In genomic region chr9:115456121-115456520, GRCm38 (mm10) we compare ENCODE assay signal across 30 mouse cellular contexts.
DNase-seq lines count a peak whose midpoint lies in the region; ATAC-seq lines count a peak whose summit lies in the region.
"Had no signal": no experiment of that assay in that cellular context is flagged by ENCODE, and none has a peak within 500 bp of the region (broad histone marks: within the 10 kb centered on the region; RNA-seq: fewer than 3 reads in every experiment).

No protein-coding gene starts in this region.

- peak overlapping the region; percentile 46; the same call in 1 of the 2 replicates for H3K27ac ChIP-seq in forebrain, embryonic 10.5 days
- no peak overlapping the region for H3K27ac ChIP-seq in forebrain, embryonic 14.5 days (ENCODE audit: low read depth, low read length)
- 0 out of 2 replicates have a peak overlapping the region, but pooled peaks have one; percentile 59 for H3K27ac ChIP-seq in liver, embryonic 15.5 days (replicated peaks)
- H3K27ac ChIP-seq in midbrain, embryonic 15.5 days, result no peak overlapping the region
- H3K27ac ChIP-seq: embryonic facial prominence, embryonic 10.5 days; embryonic facial prominence, embryonic 15.5 days; forebrain, embryonic 13.5 days; heart, adult 2 months; kidney, embryonic 15.5 days; limb, embryonic 12.5 days; neural tube, embryonic 15.5 days had no signal

- ATAC-seq in forebrain, embryonic 14.5 days, result no peak
- ATAC-seq in liver, embryonic 15.5 days (ENCODE audit: insufficient read depth), result peak; percentile 62
- ATAC-seq in midbrain, embryonic 15.5 days (replicated peaks), result no peak
- ATAC-seq: forebrain, embryonic 13.5 days; hindbrain, embryonic 16.5 days; lung, postnatal 0 days; Patski had no signal

- H3K36me3 ChIP-seq in forebrain, embryonic 10.5 days (replicated peaks), result no peaks in the 10 kb centered on the region
- H3K36me3 ChIP-seq in forebrain, embryonic 14.5 days (ENCODE audit: control insufficient read depth, insufficient read depth, low read length), result no peaks in the 10 kb centered on the region
- no peaks in the 10 kb centered on the region for H3K36me3 ChIP-seq in liver, embryonic 15.5 days (replicated peaks)
- no peaks in the 10 kb centered on the region for H3K36me3 ChIP-seq in midbrain, embryonic 15.5 days (replicated peaks)
- H3K36me3 ChIP-seq: embryonic facial prominence, embryonic 10.5 days; embryonic facial prominence, embryonic 15.5 days; heart, embryonic 12.5 days; kidney, embryonic 15.5 days; limb, embryonic 12.5 days; neural tube, embryonic 15.5 days had no signal

- H3K4me2 ChIP-seq in forebrain, embryonic 14.5 days (ENCODE audit: low read length), result no peak overlapping the region
- no peak overlapping the region for H3K4me2 ChIP-seq in liver, embryonic 15.5 days
- H3K4me2 ChIP-seq in midbrain, embryonic 15.5 days, result no peak overlapping the region
- H3K4me2 ChIP-seq: embryonic facial prominence, embryonic 15.5 days; forebrain, embryonic 13.5 days; heart, embryonic 12.5 days; kidney, embryonic 15.5 days; limb, embryonic 12.5 days; neural tube, embryonic 15.5 days had no signal

- no peaks in the 10 kb centered on the region for H3K27me3 ChIP-seq in forebrain, embryonic 10.5 days (ENCODE audit: poor library complexity, severe bottlenecking)
- no peaks in the 10 kb centered on the region for H3K27me3 ChIP-seq in forebrain, embryonic 14.5 days (replicated peaks; ENCODE audit: control insufficient read depth, insufficient read depth, low read length)
- no peaks in the 10 kb centered on the region for H3K27me3 ChIP-seq in liver, embryonic 15.5 days
- no peaks in the 10 kb centered on the region for H3K27me3 ChIP-seq in midbrain, embryonic 15.5 days (replicated peaks)
- H3K27me3 ChIP-seq: embryonic facial prominence, embryonic 15.5 days; forebrain, embryonic 13.5 days; heart, embryonic 12.5 days; limb, embryonic 12.5 days; megakaryocyte, embryonic 14.5 days; neural tube, embryonic 15.5 days; Patski had no signal

- 26% methylated on average over 3 of the region's 3 CpGs for WGBS in forebrain, embryonic 10.5 days
- WGBS in forebrain, embryonic 14.5 days, result 38% methylated on average over 3 of the region's 3 CpGs
- 50% methylated on average over 3 of the region's 3 CpGs for WGBS in liver, embryonic 15.5 days (ENCODE audit: insufficient replicate concordance)
- 26% methylated on average over 3 of the region's 3 CpGs for whole genome bisulfite sequencing in midbrain, embryonic 15.5 days

- H3K4me3 ChIP-seq in forebrain, embryonic 10.5 days, result no peak overlapping the region
- H3K4me3 ChIP-seq in forebrain, embryonic 14.5 days (ENCODE audit: low read depth, low read length), result no peak overlapping the region
- H3K4me3 ChIP-seq in liver, embryonic 15.5 days (replicated peaks), result no peak overlapping the region
- H3K4me3 ChIP-seq in midbrain, embryonic 15.5 days, result no peak overlapping the region
- H3K4me3 ChIP-seq: embryonic facial prominence, embryonic 10.5 days; embryonic facial prominence, embryonic 15.5 days; forebrain, embryonic 13.5 days; heart, adult 2 months; heart, embryonic 12.5 days; kidney, embryonic 15.5 days; limb, embryonic 12.5 days; megakaryocyte, embryonic 14.5 days; neural tube, embryonic 15.5 days had no signal

- no peak overlapping the region for H3K9ac ChIP-seq in forebrain, embryonic 14.5 days (ENCODE audit: low read length)
- no peak overlapping the region for H3K9ac ChIP-seq in liver, embryonic 15.5 days
- no peak overlapping the region for H3K9ac ChIP-seq in midbrain, embryonic 15.5 days
- H3K9ac ChIP-seq: embryonic facial prominence, embryonic 15.5 days; forebrain, embryonic 13.5 days; heart, embryonic 12.5 days; kidney, embryonic 15.5 days; limb, embryonic 12.5 days; neural tube, embryonic 15.5 days had no signal

- peaks cover 9% of the 10 kb centered on the region for H3K9me3 ChIP-seq in forebrain, embryonic 10.5 days
- H3K9me3 ChIP-seq in forebrain, embryonic 14.5 days (replicated peaks; ENCODE audit: control insufficient read depth, low read length), result no peaks in the 10 kb centered on the region
- no peaks in the 10 kb centered on the region for H3K9me3 ChIP-seq in liver, embryonic 15.5 days (replicated peaks)
- H3K9me3 ChIP-seq in midbrain, embryonic 15.5 days, result no peaks in the 10 kb centered on the region
- H3K9me3 ChIP-seq: embryonic facial prominence, embryonic 15.5 days; forebrain, embryonic 13.5 days; heart, embryonic 12.5 days; kidney, embryonic 15.5 days; limb, embryonic 12.5 days; megakaryocyte, embryonic 14.5 days; neural tube, embryonic 15.5 days had no signal

- DNase-seq in forebrain, embryonic 10.5 days (ENCODE audit: extremely low spot score, low spot score), result no peak
- DNase-seq in forebrain, embryonic 14.5 days (ENCODE audit: low spot score), result no peak
- peak; percentile 38 for DNase-seq in retina, postnatal 1 day
- DNase-seq in retina, embryonic 14.5 days (ENCODE audit: low spot score), result no peak
- no peak for DNase-seq in thymus, adult 18-20 months
- DNase-seq in testis, postnatal 10 days (ENCODE audit: low spot score), result no peak
- DNase-seq: cerebellum, adult 2 months; cerebellum, postnatal 14 days; gastrocnemius, postnatal 36 days; heart, adult 2 months; kidney, adult 18-20 months; kidney, postnatal 4 days; lung, adult 18-20 months; lung, postnatal 4 days; midbrain, embryonic 14.5 days; right cerebral cortex, adult 18-20 months; spleen, adult 18-20 months had no signal

- peaks cover 28% of the 10 kb centered on the region for H3K4me1 ChIP-seq in forebrain, embryonic 10.5 days
- H3K4me1 ChIP-seq in forebrain, embryonic 14.5 days (ENCODE audit: control insufficient read depth, insufficient read depth, low read length), result no peaks in the 10 kb centered on the region
- H3K4me1 ChIP-seq in liver, embryonic 15.5 days (replicated peaks), result 0 out of 2 replicates have a peak, but pooled peaks cover 8% of the 10 kb centered on the region
- no peaks in the 10 kb centered on the region; the same call in 1 of the 2 replicates for H3K4me1 ChIP-seq in midbrain, embryonic 15.5 days
- H3K4me1 ChIP-seq: embryonic facial prominence, embryonic 15.5 days; forebrain, embryonic 13.5 days had no signal

Comparison
In these comparisons a context has a peak if more than half of its experiments do, and no peak if none do; other contexts are left out.
1. H3K27ac ChIP-seq: peak in forebrain, embryonic 10.5 days (single experiment) and liver, embryonic 15.5 days (single experiment); none in forebrain, embryonic 14.5 days (single experiment) and midbrain, embryonic 15.5 days (single experiment).